Mouse (Mus musculus): ENCODE measurements around the gene Gtf2ird1. TPM values are rescaled to one million over a fixed set of nuclear protein-coding genes. Genes with fewer than 3 reads are reported as not detected.
"Not testable (repeated sequence)": the region's sequence is repeated elsewhere in the genome, so short reads cannot be mapped to it uniquely, and the experiment has no call there.

Gtf2ird1 gene
- polyA plus RNA-seq, 1 experiment from 2014 or later, result 57.3 TPM

DNA sequence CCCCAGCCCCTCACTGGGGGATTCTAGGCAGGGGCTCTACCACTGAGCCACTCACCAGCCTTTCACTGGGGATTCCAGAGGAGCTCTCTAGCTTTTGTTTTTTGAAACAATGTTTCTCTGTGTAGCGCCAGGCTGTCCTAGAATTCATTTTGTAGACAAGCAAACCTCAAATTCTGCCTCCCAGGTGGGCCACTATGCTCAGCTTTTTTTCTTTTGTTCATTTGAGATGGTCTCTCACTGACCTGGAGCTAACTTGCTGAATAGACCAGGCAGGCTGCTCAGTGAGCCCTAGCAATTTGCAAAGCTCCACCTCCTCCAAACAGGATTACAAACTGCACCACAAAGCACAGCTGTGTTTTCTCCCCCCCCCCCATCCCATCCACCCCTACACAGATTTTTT is 81.3 kb downstream of the Gtf2ird1 start:
- no peak overlapping the region for H3K27ac ChIP-seq
- no peaks in the 10 kb centered on the region for H3K4me1 ChIP-seq (replicated peaks; ENCODE audit: control insufficient read depth, insufficient read depth, low read length)
- DNase-seq (ENCODE audit: low spot score) (no peak), ATAC-seq (ENCODE audit: low FRiP score) (no peak)
- H3K9ac ChIP-seq, result no peak overlapping the region
- no peaks in the 10 kb centered on the region for H3K27me3 ChIP-seq (ENCODE audit: control insufficient read depth, insufficient read depth, low read length)
- no peak overlapping the region for H3K4me2 ChIP-seq (replicated peaks)
- no peak overlapping the region for H3K4me3 ChIP-seq (replicated peaks; ENCODE audit: low read length)
- H3K36me3 ChIP-seq (replicated peaks; ENCODE audit: control insufficient read depth, insufficient read depth), result peaks cover 52% of the 10 kb centered on the region
- WGBS, result 65% methylated on average over 1 of the region's 1 CpGs
- no peaks in the 10 kb centered on the region for H3K9me3 ChIP-seq (ENCODE audit: control insufficient read depth, low read length)

DNA sequence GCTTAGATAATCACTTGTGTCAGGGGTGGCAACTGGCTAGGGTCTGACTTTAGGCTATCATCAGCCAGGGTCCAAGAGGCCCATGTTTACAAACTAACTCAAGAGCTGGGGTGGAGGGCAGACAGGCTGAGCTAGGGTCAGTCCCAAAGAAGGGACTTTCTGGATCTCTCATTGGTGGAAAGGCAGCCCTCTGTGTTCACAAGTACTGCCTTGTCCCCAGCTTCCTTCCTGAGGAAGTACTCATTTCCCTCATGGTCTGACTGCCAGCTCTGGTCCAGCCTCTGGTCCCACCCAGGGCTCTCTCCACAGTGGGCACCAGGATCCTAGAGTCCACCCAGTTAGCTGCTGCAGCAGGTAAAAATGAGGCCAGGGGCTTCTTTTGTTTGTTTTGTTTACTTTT is 82.0 kb downstream of the Gtf2ird1 start:
- H3K9me3 ChIP-seq (ENCODE audit: control insufficient read depth, low read length), result no peaks in the 10 kb centered on the region
- no peak overlapping the region for H3K9ac ChIP-seq
- no peak overlapping the region for H3K4me2 ChIP-seq (replicated peaks)
- H3K4me3 ChIP-seq (replicated peaks; ENCODE audit: low read length), result no peak overlapping the region
- no peaks in the 10 kb centered on the region for H3K4me1 ChIP-seq (replicated peaks; ENCODE audit: control insufficient read depth, insufficient read depth, low read length)
- H3K36me3 ChIP-seq (replicated peaks; ENCODE audit: control insufficient read depth, insufficient read depth), result peaks cover 52% of the 10 kb centered on the region
- no peak overlapping the region for H3K27ac ChIP-seq
- DNase-seq (ENCODE audit: low spot score), result no peak
- no peaks in the 10 kb centered on the region for H3K27me3 ChIP-seq (ENCODE audit: control insufficient read depth, insufficient read depth, low read length)
- no peak for ATAC-seq (ENCODE audit: low FRiP score)

GRCm38 (mm10) chr5:134373912-134374488 is 82.5 kb downstream of the Gtf2ird1 start:
- 76% methylated on average over 9 of the region's 9 CpGs for WGBS
- no peak overlapping the region for H3K9ac ChIP-seq
- ATAC-seq (ENCODE audit: low FRiP score) (no peak), DNase-seq (ENCODE audit: low spot score) (peak; percentile 73)
- no peak overlapping the region for H3K27ac ChIP-seq
- H3K4me1 ChIP-seq (replicated peaks; ENCODE audit: control insufficient read depth, insufficient read depth, low read length), result no peaks in the 10 kb centered on the region
- H3K4me3 ChIP-seq (replicated peaks; ENCODE audit: low read length), result no peak overlapping the region
- H3K4me2 ChIP-seq (replicated peaks), result no peak overlapping the region
- H3K36me3 ChIP-seq (replicated peaks; ENCODE audit: control insufficient read depth, insufficient read depth), result peaks cover 52% of the 10 kb centered on the region
- no peaks in the 10 kb centered on the region for H3K9me3 ChIP-seq (ENCODE audit: control insufficient read depth, low read length)
- no peaks in the 10 kb centered on the region for H3K27me3 ChIP-seq (ENCODE audit: control insufficient read depth, insufficient read depth, low read length)

DNA sequence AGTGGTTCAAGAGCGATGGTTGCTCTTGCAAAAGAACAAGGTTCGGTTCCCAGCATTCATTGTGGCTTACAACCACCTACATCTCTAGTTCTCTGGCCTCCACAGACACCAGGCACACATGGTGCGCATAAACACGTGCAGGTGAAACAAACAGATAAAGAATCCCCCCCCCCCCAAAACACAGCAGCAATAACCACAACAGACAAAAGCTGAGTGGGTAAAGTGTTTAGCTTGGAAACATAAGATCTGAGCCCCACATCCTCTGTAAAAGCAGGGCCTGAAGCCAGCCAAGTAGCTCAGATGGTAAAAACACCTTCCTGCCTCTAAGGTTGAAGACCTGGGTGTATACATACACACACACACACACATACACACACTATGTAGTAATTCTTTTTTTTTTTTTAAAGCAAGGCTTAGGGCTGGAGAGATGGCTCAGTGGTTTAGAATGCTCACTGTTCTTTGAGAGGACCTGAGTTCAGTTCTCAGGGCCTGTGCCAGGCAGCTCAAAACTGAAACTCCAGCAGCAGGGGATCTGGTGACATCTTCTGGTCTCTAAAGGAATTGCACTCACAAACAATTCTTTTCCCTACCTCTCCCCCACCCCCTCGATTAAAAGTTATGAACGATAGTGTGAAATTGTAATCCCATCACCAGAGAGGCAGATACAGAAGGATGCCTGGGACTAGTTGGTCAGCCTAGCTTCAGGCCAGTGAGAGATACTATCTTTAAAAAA is 83.4 kb downstream of the Gtf2ird1 start:
- DNase-seq (ENCODE audit: low spot score) (no peak), ATAC-seq (ENCODE audit: low FRiP score) (no peak)
- Histone ChIP-seq H3K9me3 (ENCODE audit: control insufficient read depth, low read length) (no peaks in the 10 kb centered on the region), H3K27ac (no peak overlapping the region), H3K36me3 (replicated peaks; ENCODE audit: control insufficient read depth, insufficient read depth) (peaks cover 52% of the 10 kb centered on the region), H3K27me3 (ENCODE audit: control insufficient read depth, insufficient read depth, low read length) (no peaks in the 10 kb centered on the region), H3K9ac (no peak overlapping the region), H3K4me2 (replicated peaks) (no peak overlapping the region), H3K4me3 (replicated peaks; ENCODE audit: low read length) (no peak overlapping the region), H3K4me1 (replicated peaks; ENCODE audit: control insufficient read depth, insufficient read depth, low read length) (no peaks in the 10 kb centered on the region)
- 91% methylated on average over 6 of the region's 6 CpGs for WGBS

- WGBS, result 89% methylated on average over 5 of the region's 5 CpGs
- no peaks in the 10 kb centered on the region for H3K4me1 ChIP-seq (replicated peaks; ENCODE audit: control insufficient read depth, insufficient read depth, low read length)
- no peak for ATAC-seq (ENCODE audit: low FRiP score)
These were observed 84.8 kb downstream of the Gtf2ird1 start for GRCm38 (mm10) chr5:134371511-134372289.

GRCm38 (mm10) chr5:134370831-134371230 is 85.7 kb downstream of the Gtf2ird1 start:
- ATAC-seq (ENCODE audit: low FRiP score) (no peak), DNase-seq (ENCODE audit: low spot score) (no peak)
- Histone ChIP-seq H3K9ac (no peak overlapping the region), H3K27ac (no peak overlapping the region), H3K36me3 (replicated peaks; ENCODE audit: control insufficient read depth, insufficient read depth) (peaks cover 51% of the 10 kb centered on the region), H3K4me3 (replicated peaks; ENCODE audit: low read length) (no peak overlapping the region), H3K4me1 (replicated peaks; ENCODE audit: control insufficient read depth, insufficient read depth, low read length) (no peaks in the 10 kb centered on the region), H3K27me3 (ENCODE audit: control insufficient read depth, insufficient read depth, low read length) (no peaks in the 10 kb centered on the region), H3K9me3 (ENCODE audit: control insufficient read depth, low read length) (no peaks in the 10 kb centered on the region), H3K4me2 (replicated peaks) (no peak overlapping the region)
- 93% methylated on average over 2 of the region's 2 CpGs for WGBS

More at GRCm38 (mm10) chr5:134371511-134372289, 84.8 kb downstream of the Gtf2ird1 start:
- H3K36me3 ChIP-seq (replicated peaks; ENCODE audit: control insufficient read depth, insufficient read depth), result peaks cover 52% of the 10 kb centered on the region
- H3K27me3 ChIP-seq (ENCODE audit: control insufficient read depth, insufficient read depth, low read length), result no peaks in the 10 kb centered on the region
- H3K4me2 ChIP-seq (replicated peaks), result no peak overlapping the region
- H3K4me3 ChIP-seq (replicated peaks; ENCODE audit: low read length), result no peak overlapping the region
- H3K9me3 ChIP-seq (ENCODE audit: control insufficient read depth, low read length), result no peaks in the 10 kb centered on the region
- no peak overlapping the region for H3K9ac ChIP-seq
- DNase-seq (ENCODE audit: low spot score), result no peak
- no peak overlapping the region for H3K27ac ChIP-seq

GRCm38 (mm10) chr5:134359101-134359500 is 97.4 kb downstream of the Gtf2ird1 start:
- H3K9ac ChIP-seq, result no peak overlapping the region
- H3K27ac ChIP-seq, result no peak overlapping the region
- H3K9me3 ChIP-seq (ENCODE audit: control insufficient read depth, low read length), result no peaks in the 10 kb centered on the region
- ATAC-seq (ENCODE audit: low FRiP score) (no peak), DNase-seq (ENCODE audit: low spot score) (no peak)
- no peak overlapping the region for H3K4me3 ChIP-seq (replicated peaks; ENCODE audit: low read length)
- no peaks in the 10 kb centered on the region for H3K27me3 ChIP-seq (ENCODE audit: control insufficient read depth, insufficient read depth, low read length)
- no peaks in the 10 kb centered on the region for H3K4me1 ChIP-seq (replicated peaks; ENCODE audit: control insufficient read depth, insufficient read depth, low read length)
- WGBS, result 95% methylated on average over 4 of the region's 4 CpGs
- peaks cover 62% of the 10 kb centered on the region for H3K36me3 ChIP-seq (replicated peaks; ENCODE audit: control insufficient read depth, insufficient read depth)
- no peak overlapping the region for H3K4me2 ChIP-seq (replicated peaks)

- ATAC-seq (ENCODE audit: low FRiP score); H3K4me1 ChIP-seq (replicated peaks; ENCODE audit: control insufficient read depth, insufficient read depth, low read length); H3K27ac ChIP-seq; H3K4me3 ChIP-seq (replicated peaks; ENCODE audit: low read length); H3K9me3 ChIP-seq (ENCODE audit: control insufficient read depth, low read length); H3K4me2 ChIP-seq (replicated peaks); DNase-seq (ENCODE audit: low spot score); H3K9ac ChIP-seq; H3K27me3 ChIP-seq (ENCODE audit: control insufficient read depth, insufficient read depth, low read length): not testable (repeated sequence)
- 96% methylated on average over 4 of the region's 4 CpGs for WGBS
- H3K36me3 ChIP-seq (replicated peaks; ENCODE audit: control insufficient read depth, insufficient read depth), result peaks cover 41% of the 10 kb centered on the region
These were observed 101.1 kb downstream of the Gtf2ird1 start for GRCm38 (mm10) chr5:134355372-134355771.

GRCm38 (mm10) chr5:134353117-134353516 is 103.4 kb downstream of the Gtf2ird1 start:
- Histone ChIP-seq H3K9ac (no peak overlapping the region), H3K27me3 (ENCODE audit: control insufficient read depth, insufficient read depth, low read length) (no peaks in the 10 kb centered on the region), H3K4me1 (replicated peaks; ENCODE audit: control insufficient read depth, insufficient read depth, low read length) (no peaks in the 10 kb centered on the region), H3K4me3 (replicated peaks; ENCODE audit: low read length) (no peak overlapping the region), H3K4me2 (replicated peaks) (no peak overlapping the region), H3K36me3 (replicated peaks; ENCODE audit: control insufficient read depth, insufficient read depth) (peaks cover 19% of the 10 kb centered on the region), H3K9me3 (ENCODE audit: control insufficient read depth, low read length) (no peaks in the 10 kb centered on the region), H3K27ac (no peak overlapping the region)
- WGBS, result 72% methylated on average over 4 of the region's 4 CpGs
- ATAC-seq (ENCODE audit: low FRiP score), result no peak
- DNase-seq (ENCODE audit: low spot score), result no peak
